Mouse (Mus musculus) gastrocnemius, postnatal 14 days (tissue): ENCODE measurements around the gene Zbtb45. TPM values are rescaled to one million over a fixed set of nuclear protein-coding genes. Genes with fewer than 3 reads are reported as not detected.
A peak's percentile ranks its signal among the peaks of the same experiment; 100 is the strongest.

Experiments used
- DNase-seq: peaks from one replicate; pipeline ENCODE4 v3.0.0; 2021; ENCODE audit warnings: mixed read lengths
- intact Hi-C: fragments of 180-260 bp; cut with DNase I; formaldehyde crosslinking; loops from one replicate; pipeline ENCODE4 v1.15.1; 2025; ENCODE audit warnings: low total_unique reads
- long read RNA-seq, 2 experiments: library from polyadenylated mRNA; stranded (forward); transcript quantifications; one replicate each; pipeline ENCODE4 v2.0.0; 2021
- total RNA-seq, 2 experiments: library from RNA; stranded (reverse); gene quantifications; 2 replicates each; pipeline ENCODE4 v1.2.3; 2021

Zbtb45 gene
- total RNA-seq = 1 to 10 TPM; 4.7 to 5.1 TPM
- long read RNA-seq, experiment 1, partial matches to known transcripts = 1 of 10 reads
- long read RNA-seq, experiment 1, other reads (novel, unspliced or antisense) = 7 of 10 reads
- long read RNA-seq, experiment 2, partial matches to known transcripts = 2 of 10 reads
- long read RNA-seq, experiment 2, other reads (novel, unspliced or antisense) = 4 of 10 reads

DNA sequence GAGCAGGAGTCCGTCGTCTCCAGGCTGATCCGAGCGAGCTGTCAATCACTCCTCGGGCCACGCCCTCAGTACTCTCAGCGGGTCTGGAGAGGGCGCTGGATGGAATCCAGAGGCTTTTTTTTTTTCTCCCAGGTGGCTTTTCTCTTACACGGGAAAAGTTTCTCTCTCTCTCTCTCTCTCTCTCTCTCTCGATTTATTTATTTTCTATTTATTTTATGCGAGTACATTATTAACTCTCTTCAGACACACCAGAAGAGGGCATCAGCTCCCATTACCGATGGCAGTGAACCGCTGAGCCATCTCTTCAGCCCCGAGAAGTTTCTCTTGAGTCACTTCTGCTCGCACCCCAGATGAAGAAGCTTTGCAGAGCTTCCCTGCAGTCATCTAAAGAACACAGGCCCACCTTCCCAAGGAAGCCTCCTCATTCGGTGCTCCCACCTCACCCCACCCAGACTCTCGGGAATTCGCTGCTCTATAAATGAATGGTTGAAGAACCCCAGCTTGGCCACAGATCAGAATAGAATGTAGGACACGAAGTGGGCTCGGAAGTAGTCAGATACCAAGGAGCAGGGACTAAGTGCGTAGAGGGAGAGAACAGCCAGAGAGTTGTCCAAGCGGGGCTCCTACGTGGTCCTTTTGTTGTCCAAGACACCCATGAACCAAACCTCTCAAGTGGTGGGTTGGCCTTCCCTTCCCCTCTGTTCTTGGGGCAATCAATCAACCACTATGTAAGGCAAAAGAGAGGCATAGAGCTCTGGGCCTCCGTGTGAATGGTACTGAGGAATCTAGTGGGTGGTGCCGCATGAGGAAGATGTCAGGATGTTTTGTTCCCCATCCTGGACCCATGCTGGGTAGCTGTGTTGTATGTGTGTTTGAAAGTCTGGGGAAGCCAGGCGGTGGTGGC, at the start of gene Zbtb45:
Gene Zbtb45 (minus strand): TSS at position 30 of the 904 bp plus-strand sequence.
- intact Hi-C loops = no loop called here
- DNase-seq = no peak

- intact Hi-C loops = no loop called here
- no peak for DNase-seq
Measured at GRCm38 (mm10) chr7:13059536-13059935, 49.7 kb upstream of the Zbtb45 start.

DNA sequence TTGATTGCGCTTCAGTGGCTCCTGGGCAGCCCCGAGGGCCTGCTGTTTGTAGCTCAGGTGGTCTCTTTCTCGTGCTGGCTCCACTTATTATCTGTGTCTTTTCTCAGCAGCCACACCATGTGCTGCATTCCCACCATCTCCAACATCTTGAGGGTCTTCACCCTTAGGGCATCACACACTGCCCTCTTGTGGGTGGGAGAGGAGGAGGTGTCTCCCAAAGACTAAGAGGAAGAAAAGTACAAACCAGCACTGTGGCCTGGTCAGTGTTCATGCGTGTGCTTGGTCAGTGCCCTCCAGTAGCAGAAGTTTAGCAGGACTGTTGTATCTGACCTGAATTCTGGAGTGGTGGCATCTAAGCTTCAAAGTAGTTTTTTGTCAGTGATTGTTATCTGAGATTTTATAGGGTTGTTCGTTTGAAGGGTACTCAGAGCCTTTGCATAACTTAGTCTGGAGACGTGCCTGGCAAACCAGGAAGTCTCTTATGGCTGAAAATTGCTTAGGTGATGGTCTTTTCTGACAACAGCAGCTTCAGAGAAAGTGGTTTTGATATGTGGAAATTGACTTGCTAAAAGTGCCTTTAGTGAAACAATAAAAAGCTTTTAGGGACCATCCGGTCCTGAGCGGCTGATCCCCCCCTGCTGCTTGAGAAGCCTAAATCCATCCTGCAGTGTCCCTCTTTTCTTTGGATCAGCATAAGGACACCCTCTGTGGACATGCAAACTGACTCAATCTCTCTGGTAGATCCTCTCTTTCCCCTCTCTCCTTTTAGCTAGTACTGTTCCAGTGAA, 47.3 kb upstream of the Zbtb45 start:
- intact Hi-C loops = no loop called here
- no peak for DNase-seq

DNA sequence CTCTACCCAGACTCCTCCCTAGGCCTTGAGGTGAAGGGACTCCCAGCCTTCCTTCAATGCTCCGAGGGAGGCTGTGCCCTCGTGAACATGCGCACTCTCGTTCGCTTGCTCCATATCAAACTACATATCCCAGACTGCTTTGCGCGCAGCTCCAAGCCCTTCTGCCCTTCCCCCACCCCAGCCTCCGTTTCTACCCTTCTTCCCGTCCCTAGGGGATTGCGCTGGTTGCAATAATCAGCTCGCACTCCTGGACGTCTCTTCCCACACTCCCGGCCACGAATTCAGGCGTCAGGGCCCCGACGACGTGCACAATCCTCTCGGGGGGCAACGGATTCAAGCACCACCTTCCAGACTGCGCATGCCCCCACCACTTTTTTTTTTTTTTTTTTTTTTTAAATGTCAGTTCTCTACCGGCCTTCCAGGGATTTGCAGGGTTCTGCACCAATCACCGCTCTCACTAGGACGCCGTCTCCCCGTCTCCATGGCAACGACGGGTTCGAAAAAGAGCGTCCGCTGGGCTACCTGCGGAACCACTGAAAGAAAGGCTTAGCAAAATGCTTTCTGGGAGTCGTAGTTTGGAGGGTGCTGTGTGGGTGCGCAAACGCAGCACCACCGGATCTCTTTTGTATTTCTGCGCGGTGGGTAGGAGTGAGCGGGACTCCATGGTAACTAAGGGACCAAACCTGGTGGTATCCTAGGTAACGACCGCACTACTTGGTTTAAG, 44.6 kb upstream of the Zbtb45 start, which contains the start of gene Mzf1:
Gene Mzf1 (minus strand): TSS at position 478 of the 724 bp plus-strand sequence.
- peak; percentile 90 for DNase-seq
- intact Hi-C loops = loop anchor here (5.0 kb wide), 2 partner anchors 137 to 152 kb away; no protein-coding TSS in a partner anchor

- no peak for DNase-seq
- intact Hi-C loops = loop anchor here (5.0 kb wide), 2 partner anchors 137 to 152 kb away; no protein-coding TSS in a partner anchor
Measured at GRCm38 (mm10) chr7:13053961-13054286, 44.1 kb upstream of the Zbtb45 start.

DNA sequence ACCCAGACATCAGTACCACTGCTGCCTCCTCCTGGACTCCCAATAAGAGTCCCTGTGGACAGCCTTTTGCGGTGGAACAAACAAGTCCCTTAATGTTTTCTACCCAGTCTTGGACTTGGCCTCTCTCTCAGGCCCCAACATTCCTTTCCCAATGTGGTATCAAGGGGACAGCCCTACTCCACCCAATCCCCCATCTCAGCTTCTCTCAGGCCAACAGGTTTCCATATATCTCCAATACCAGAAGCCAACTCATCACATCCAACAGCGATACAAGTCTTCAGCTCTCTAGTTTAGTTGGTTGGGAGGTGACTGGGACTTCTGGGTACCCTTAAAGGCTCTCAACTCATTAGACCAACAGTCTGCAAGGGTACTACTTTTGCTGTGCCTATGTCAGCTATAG, 43.7 kb upstream of the Zbtb45 start:
- DNase-seq = no peak
- intact Hi-C loops = loop anchor here (5.0 kb wide), 2 partner anchors 136 to 151 kb away; no protein-coding TSS in a partner anchor

DNA sequence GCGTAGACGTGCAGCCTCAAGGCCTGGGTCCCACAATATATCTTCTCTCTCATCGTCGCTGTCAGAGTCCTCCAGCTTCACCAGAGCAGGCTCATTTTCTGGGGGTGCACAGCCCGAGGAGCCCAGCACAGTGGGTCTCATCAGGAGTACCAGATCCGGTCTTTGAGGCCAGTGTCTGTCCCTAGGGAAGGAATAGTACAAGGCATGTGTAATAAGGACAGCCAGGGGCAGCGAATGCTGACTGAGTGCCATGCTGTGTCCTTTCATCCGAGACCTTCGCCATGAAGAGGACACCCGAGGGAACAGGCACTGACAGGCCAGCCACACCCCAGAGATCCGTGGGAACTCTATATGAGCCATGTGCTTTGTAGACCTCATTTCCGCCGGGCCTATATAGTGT, 43.2 kb upstream of the Zbtb45 start:
- no peak for DNase-seq
- intact Hi-C loops = loop anchor here (5.0 kb wide), 2 partner anchors 136 to 151 kb away; no protein-coding TSS in a partner anchor

DNA sequence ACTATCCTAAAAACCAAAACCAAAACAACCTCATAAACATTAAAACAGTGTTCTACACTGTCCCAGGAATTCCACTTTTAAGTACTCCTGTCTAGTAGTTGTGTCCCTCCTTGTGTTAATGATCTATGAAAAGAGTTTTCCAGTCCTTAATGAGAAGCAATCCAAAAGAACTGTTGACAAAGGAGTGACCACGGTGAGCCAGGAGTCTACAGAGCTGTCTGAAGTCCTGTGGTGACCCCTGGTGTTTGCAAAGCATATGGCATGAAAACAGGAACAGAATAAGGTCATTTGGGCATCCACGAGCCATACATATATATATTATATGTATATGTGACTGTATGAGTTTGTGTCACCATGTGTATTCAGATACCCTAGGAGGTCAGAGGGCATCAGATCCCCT, 36.2 kb upstream of the Zbtb45 start:
- DNase-seq = no peak

DNA sequence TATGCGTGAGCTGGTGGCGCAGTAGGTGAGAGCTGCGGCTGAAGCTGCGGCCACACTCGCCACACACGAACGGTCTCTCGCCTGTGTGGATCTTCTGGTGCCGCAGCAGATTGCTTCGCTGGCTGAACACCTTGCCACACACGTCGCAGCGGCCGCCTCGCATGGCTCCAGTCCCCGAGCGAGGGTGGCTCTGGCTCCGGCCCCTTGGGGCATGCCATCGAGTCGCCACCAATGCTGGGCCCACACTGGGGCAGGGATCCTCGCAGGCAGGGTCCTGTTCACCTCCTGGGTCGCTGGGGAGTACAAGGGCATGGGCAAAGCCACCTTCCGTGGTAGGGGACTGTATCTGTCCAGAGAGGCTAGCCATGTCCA, 34.4 kb upstream of the Zbtb45 start:
- intact Hi-C loops = no loop called here
- no peak for DNase-seq

More for the DNA sequence above, 36.2 kb upstream of the Zbtb45 start:
- intact Hi-C loops = loop anchor here (5.0 kb wide), 1 partner anchor 39 kb away; no protein-coding TSS in a partner anchor

- DNase-seq = no peak
- intact Hi-C loops = no loop called here
Measured at GRCm38 (mm10) chr7:13043445-13044253, 33.8 kb upstream of the Zbtb45 start.

GRCm38 (mm10) chr7:13043120-13043444, 33.2 kb upstream of the Zbtb45 start:
- no peak for DNase-seq
- intact Hi-C loops = no loop called here

DNA sequence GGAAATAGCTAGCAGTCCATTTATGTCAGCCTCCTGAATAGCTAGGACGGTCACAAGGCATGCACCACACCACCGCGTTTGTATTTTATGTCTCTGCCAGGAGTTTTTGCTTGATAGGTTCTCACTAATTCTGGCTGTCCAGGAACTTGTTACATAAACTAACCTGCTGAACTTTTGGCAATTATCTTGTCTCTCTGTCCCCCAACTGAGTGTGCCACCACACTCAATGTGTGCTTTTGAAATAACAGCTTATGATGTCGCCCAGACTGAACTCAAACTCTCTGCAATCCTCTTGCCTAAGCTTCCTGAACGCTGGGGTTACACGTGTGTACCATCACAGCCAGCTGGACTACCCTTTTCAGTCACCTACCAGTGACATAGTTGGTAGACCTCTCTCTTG, 32.7 kb upstream of the Zbtb45 start:
- intact Hi-C loops = no loop called here
- DNase-seq = no peak

- no peak for DNase-seq
- intact Hi-C loops = no loop called here
Measured at GRCm38 (mm10) chr7:13041256-13041655, 31.4 kb upstream of the Zbtb45 start.

- DNase-seq = no peak
- intact Hi-C loops = no loop called here
Measured at GRCm38 (mm10) chr7:13039181-13039580, 29.3 kb upstream of the Zbtb45 start.

DNA sequence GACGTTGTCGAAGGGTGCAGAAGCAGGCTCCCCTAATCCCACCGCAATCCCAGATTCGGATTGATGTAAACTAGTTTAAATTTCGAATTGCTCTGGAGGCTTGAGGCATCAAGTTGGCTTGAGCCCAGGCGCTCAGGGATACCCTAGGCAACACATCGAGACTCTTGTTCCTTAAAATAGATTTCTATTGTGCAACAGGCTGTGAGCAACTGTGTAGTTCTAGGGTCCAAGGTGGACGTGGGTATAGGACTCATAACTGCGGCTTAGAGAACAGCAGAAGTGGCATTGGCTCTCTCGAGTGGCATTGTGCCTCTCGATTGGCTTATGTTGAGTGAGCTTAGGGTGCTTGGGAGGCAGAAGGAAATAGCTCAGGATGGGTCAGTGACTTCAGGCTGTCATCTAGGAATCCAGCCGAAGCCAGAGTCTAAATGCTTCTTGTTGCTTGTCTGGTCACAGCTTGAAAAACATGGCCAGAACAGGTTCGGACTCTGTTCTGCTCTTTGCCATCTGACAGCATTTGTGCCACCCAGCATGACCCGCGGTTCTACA, 28.9 kb upstream of the Zbtb45 start:
- intact Hi-C loops = no loop called here
- no peak for DNase-seq

GRCm38 (mm10) chr7:13037901-13038555, 28.2 kb upstream of the Zbtb45 start, which contains the start of gene Ube2m:
Gene Ube2m, minus strand, starts transcription at chr7:13038275.
- intact Hi-C loops = no loop called here
- peak; percentile 98 for DNase-seq

GRCm38 (mm10) chr7:13037366-13037765, 27.5 kb upstream of the Zbtb45 start:
- peak; percentile 48 for DNase-seq
- intact Hi-C loops = no loop called here

- DNase-seq = no peak
- intact Hi-C loops = no loop called here
Measured at GRCm38 (mm10) chr7:13036806-13037205, 27.0 kb upstream of the Zbtb45 start.
